Mouse (Mus musculus) frontal cortex, postnatal 10 days (tissue): ENCODE data around the gene Lcn6.
"Not testable (repeated sequence)": the region's sequence is repeated elsewhere in the genome, so short reads cannot be mapped to it uniquely, and the experiment has no call there.

ENCODE experiments used
- DNase-seq, 2 experiments: peaks; one replicate each; pipeline ENCODE4 v3.0.0; 2022; ENCODE audit warnings: low spot score in 2 of 2, mixed read lengths in 1 of 2

Gene Lcn6

GRCm38 (mm10) chr2:25701001-25701400 lies 24.4 kb downstream of the Lcn6 start:
- DNase-seq: no peak

- no peak for DNase-seq
Observed at GRCm38 (mm10) chr2:25703706-25704105, 27.1 kb downstream of the Lcn6 start.

GRCm38 (mm10) chr2:25706643-25707481 lies 30.3 kb downstream of the Lcn6 start, which contains the start of gene Bmyc:
TSS of gene Bmyc (plus strand) at chr2:25706739.
- DNase-seq: peak; percentile 80 to 86

GRCm38 (mm10) chr2:25708121-25708520 lies 31.5 kb downstream of the Lcn6 start:
- DNase-seq: peak; percentile 43

- DNase-seq: not testable (repeated sequence)
Observed at GRCm38 (mm10) chr2:25709056-25709455, 32.5 kb downstream of the Lcn6 start.

- DNase-seq: not testable (repeated sequence)
Observed at GRCm38 (mm10) chr2:25709791-25710190, 33.2 kb downstream of the Lcn6 start.

- DNase-seq: not testable (repeated sequence)
Observed at GRCm38 (mm10) chr2:25711641-25712040, 35.1 kb downstream of the Lcn6 start.

- DNase-seq: no peak
Observed at GRCm38 (mm10) chr2:25717222-25717621, 40.6 kb downstream of the Lcn6 start.
